Mouse (Mus musculus): ENCODE data around the gene Eid2b. TPM values are rescaled to one million over a fixed set of nuclear protein-coding genes. Genes with fewer than 3 reads are reported as not detected.
"Not testable (repeated sequence)": the region's sequence is repeated elsewhere in the genome, so short reads cannot be mapped to it uniquely, and the experiment has no call there.

The Eid2b gene
- total RNA-seq (2014; rRNA removed): 44.0 and 45.1 TPM in 2 replicates
- 49.0 and 53.6 TPM in 2 replicates for polyA plus RNA-seq (2015; fragmentation: Nextera tagmentation; extraction: Ambion mirVana)

DNA sequence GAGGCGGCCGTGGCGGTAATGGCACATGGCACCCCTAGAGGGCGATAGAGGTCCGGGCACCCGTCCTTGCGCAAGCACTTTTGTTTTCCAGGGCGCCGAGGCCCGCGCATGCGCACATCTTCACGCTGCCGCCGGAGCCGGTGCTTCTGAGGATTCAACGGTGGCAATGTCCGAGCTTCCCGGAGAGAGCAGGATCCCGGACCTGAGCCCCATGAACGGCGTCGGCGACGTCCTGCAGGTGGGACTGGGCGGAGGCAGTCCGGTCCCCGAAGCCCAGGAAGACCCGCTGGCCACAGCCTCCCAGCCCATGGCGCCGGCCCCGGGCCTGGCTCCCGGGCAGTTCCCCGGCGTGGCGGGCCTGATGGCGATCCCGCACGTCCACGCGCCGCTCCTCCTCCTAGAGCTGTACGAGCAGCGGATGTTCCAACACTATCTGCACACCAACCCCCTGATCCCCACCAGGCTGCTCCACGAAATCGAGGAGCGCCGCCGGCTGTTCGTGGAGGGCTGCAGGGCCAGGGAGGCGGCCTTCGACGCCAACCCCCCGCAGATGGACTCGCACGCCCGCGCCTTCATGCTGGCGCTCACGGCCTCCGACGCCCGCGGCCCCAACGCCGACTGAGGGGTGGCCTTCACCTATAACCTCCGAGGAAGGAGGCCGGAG is at the start of gene Eid2b:
Eid2b (plus strand) TSS at position 125 of the 664 bp plus-strand sequence.
- peak; percentile 97 for DNase-seq
- TF ChIP-seq CTCF (IDR thresholded peaks at IDR 0.05; ENCODE audit: low read depth): peak; percentile 91

DNA sequence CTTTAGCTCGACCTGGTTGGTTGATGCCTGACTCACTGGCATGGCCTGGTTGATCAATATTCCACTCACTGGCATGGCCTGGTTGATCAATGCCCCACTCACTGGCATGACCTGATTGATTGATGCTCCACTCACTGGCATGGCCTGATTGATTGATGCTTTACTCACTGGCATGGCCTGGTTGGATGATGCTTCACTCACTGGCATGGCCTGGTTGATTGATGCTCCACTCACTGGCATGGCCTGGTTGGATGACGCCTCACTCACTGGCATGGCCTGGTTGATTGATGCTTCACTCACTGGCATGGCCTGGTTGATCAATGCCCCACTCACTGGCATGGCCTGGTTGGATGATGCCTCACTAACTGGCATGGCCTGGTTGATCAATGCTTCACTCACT is 33.6 kb upstream of the Eid2b start:
- DNase-seq; H3K27ac ChIP-seq (ENCODE audit: low read depth, low read length); H3K4me2 ChIP-seq (ENCODE audit: low read depth); H3K4me3 ChIP-seq (ENCODE audit: low read depth, low read length); ATAC-seq; H3K9ac ChIP-seq; H3K27me3 ChIP-seq (ENCODE audit: insufficient read depth, low read length); H3K9me3 ChIP-seq (ENCODE audit: low read length); H3K36me3 ChIP-seq (ENCODE audit: insufficient read depth); H3K4me1 ChIP-seq (ENCODE audit: insufficient read depth): not testable (repeated sequence)
- 68% methylated on average over 2 of the region's 2 CpGs for WGBS

More for the DNA sequence above, at the start of gene Eid2b:
- H3K4me3 ChIP-seq (ENCODE audit: low read depth, low read length): peak within 1 kb of the TSS; percentile 76
- 6% methylated on average over 68 of the region's 68 CpGs for WGBS
- no peaks in the 10 kb centered on the region for H3K27me3 ChIP-seq (ENCODE audit: insufficient read depth, low read length)
- peaks cover 9% of the 10 kb centered on the region for H3K36me3 ChIP-seq (ENCODE audit: insufficient read depth)
- ATAC-seq: peak; percentile 65
- peak within 1 kb of the TSS; percentile 89 for H3K9ac ChIP-seq
- H3K9me3 ChIP-seq (ENCODE audit: low read length): no peaks in the 10 kb centered on the region
- H3K4me1 ChIP-seq (ENCODE audit: insufficient read depth): peaks cover 12% of the 10 kb centered on the region
- H3K4me2 ChIP-seq (ENCODE audit: low read depth): peak within 1 kb of the TSS; percentile 70
- H3K27ac ChIP-seq (ENCODE audit: low read depth, low read length): peak within 1 kb of the TSS; percentile 79

DNA sequence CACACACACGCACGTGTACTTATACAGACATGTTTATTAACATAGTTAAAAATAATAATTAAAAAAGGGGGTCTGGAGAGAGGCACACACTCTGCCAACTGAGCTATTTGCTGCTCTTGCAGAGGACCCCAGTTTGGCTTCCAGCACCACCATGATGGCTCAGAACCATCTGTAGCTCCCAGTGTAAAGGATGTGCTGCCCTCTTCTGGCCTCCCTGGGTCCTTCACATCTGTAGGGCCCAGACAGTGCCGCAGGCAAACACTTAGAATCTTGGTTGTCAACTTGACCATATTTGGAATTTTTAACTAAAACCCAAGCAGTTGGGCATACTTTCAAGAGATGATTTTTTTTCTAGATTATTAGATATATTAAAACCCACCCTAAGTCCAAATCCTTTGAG is 28.6 kb upstream of the Eid2b start:
- Histone ChIP-seq H3K4me1 (ENCODE audit: insufficient read depth) (no peaks in the 10 kb centered on the region), H3K4me3 (ENCODE audit: low read depth, low read length) (no peak overlapping the region), H3K27me3 (ENCODE audit: insufficient read depth, low read length) (no peaks in the 10 kb centered on the region), H3K36me3 (ENCODE audit: insufficient read depth) (no peaks in the 10 kb centered on the region), H3K27ac (ENCODE audit: low read depth, low read length) (no peak overlapping the region), H3K4me2 (ENCODE audit: low read depth) (no peak overlapping the region), H3K9me3 (ENCODE audit: low read length) (no peaks in the 10 kb centered on the region), H3K9ac (no peak overlapping the region)
- no peak for DNase-seq
- ATAC-seq: no peak
- WGBS: 85% methylated on average over 3 of the region's 3 CpGs
- TF ChIP-seq CTCF (IDR thresholded peaks at IDR 0.05; ENCODE audit: low read depth): no peak

DNA sequence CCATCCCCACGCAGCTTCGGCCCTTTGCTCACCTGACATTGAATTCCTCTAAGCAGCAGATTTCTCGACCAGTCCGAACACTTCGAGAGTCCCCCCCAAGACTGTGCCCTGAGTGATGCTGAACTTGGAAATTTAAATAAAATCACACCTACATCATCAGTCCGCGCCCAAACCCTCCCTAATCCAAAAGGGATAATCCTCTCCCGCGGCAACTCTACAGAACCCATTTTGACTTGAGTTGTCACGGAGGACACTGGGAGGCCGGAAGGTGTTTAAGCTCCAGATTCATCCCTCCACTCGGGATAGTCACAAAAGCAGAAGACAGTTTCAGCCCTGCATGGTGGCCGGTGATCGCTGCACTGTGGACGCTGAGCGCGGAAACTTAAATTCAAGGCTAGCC is 25.6 kb upstream of the Eid2b start:
- no peak for TF ChIP-seq CTCF (IDR thresholded peaks at IDR 0.05; ENCODE audit: low read depth)
- 90% methylated on average over 17 of the region's 17 CpGs for WGBS

DNA sequence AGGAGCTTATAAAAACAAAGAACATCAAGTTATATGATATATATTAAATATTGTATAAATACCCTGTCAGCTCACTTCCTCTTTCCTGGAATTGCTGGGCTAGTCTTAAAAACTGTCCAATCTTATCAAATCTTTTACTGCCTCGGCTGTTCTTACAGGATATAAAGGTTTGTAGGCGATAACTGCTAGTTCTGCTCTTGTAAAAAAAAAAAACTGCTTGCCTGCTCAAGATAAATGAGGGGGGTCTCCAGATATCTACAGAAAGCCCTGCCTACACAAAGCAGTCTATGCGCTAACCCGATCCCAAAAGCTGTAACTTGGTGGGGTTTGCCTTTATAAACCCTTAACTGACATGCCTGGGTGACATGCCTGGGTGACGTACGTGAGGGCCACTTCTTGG is 22.9 kb upstream of the Eid2b start:
- no peaks in the 10 kb centered on the region for H3K27me3 ChIP-seq (ENCODE audit: insufficient read depth, low read length)
- H3K9ac ChIP-seq: no peak overlapping the region
- H3K27ac ChIP-seq (ENCODE audit: low read depth, low read length): no peak overlapping the region
- no peak overlapping the region for H3K4me3 ChIP-seq (ENCODE audit: low read depth, low read length)
- no peak for TF ChIP-seq CTCF (IDR thresholded peaks at IDR 0.05; ENCODE audit: low read depth)
- no peak overlapping the region for H3K4me2 ChIP-seq (ENCODE audit: low read depth)
- H3K4me1 ChIP-seq (ENCODE audit: insufficient read depth): no peaks in the 10 kb centered on the region
- H3K9me3 ChIP-seq (ENCODE audit: low read length): no peaks in the 10 kb centered on the region
- H3K36me3 ChIP-seq (ENCODE audit: insufficient read depth): no peaks in the 10 kb centered on the region
- ATAC-seq (no peak), DNase-seq (no peak)
- 91% methylated on average over 6 of the region's 6 CpGs for WGBS

More for the DNA sequence above, 25.6 kb upstream of the Eid2b start:
- no peaks in the 10 kb centered on the region for H3K27me3 ChIP-seq (ENCODE audit: insufficient read depth, low read length)
- H3K36me3 ChIP-seq (ENCODE audit: insufficient read depth): no peaks in the 10 kb centered on the region
- no peak for ATAC-seq
- H3K4me1 ChIP-seq (ENCODE audit: insufficient read depth): no peaks in the 10 kb centered on the region
- H3K9ac ChIP-seq: no peak overlapping the region
- no peak overlapping the region for H3K4me3 ChIP-seq (ENCODE audit: low read depth, low read length)
- H3K27ac ChIP-seq (ENCODE audit: low read depth, low read length): no peak overlapping the region
- H3K4me2 ChIP-seq (ENCODE audit: low read depth): no peak overlapping the region
- no peak for DNase-seq
- H3K9me3 ChIP-seq (ENCODE audit: low read length): no peaks in the 10 kb centered on the region

DNA sequence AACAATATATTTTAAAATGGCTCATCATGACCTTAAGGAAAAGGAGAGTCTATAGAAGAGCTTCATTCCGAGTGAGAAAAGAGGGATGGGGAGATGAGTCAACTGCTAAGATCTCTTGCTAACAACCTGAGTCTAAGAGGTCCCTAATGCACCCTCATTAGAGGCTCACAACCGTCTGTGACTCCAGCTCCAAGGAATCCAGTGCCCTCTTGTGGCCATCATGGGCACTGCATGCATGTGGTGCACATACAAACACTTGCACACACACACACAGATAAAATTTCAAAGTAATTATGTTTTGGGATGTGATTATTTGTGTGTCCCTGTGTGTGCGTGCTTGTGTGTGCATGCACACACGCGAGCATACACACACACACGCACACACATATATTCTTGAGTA is 22.1 kb upstream of the Eid2b start:
- H3K9me3 ChIP-seq (ENCODE audit: low read length): no peaks in the 10 kb centered on the region
- 87% methylated on average over 6 of the region's 6 CpGs for WGBS
- no peak overlapping the region for H3K9ac ChIP-seq
- no peak overlapping the region for H3K4me2 ChIP-seq (ENCODE audit: low read depth)
- no peak overlapping the region for H3K4me3 ChIP-seq (ENCODE audit: low read depth, low read length)
- no peak for ATAC-seq
- H3K27ac ChIP-seq (ENCODE audit: low read depth, low read length): no peak overlapping the region
- H3K36me3 ChIP-seq (ENCODE audit: insufficient read depth): no peaks in the 10 kb centered on the region
- no peak for DNase-seq
- TF ChIP-seq CTCF (IDR thresholded peaks at IDR 0.05; ENCODE audit: low read depth): peak; percentile 43
- no peaks in the 10 kb centered on the region for H3K27me3 ChIP-seq (ENCODE audit: insufficient read depth, low read length)
- H3K4me1 ChIP-seq (ENCODE audit: insufficient read depth): no peaks in the 10 kb centered on the region

DNA sequence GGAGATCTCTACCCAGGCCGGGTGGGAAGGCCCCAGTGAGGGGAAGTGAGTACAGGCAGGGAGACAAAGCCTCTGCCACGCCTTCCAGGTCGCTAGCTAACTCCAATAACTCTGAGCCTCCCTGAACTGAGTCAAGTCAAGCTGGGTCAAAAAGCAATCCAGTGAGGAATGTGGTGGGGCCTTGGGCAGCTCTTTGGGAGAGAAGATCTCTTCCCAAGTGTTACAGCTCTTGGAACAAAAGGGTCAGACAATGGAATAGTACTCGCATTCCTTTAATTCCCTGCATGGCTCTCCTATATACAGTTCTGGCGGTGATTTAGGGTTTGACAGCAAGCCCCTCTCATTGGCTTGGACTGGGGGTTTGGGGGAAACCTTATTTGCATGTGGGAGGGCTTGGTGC is 14.7 kb upstream of the Eid2b start:
- no peaks in the 10 kb centered on the region for H3K36me3 ChIP-seq (ENCODE audit: insufficient read depth)
- H3K4me2 ChIP-seq (ENCODE audit: low read depth): no peak overlapping the region
- 48% methylated on average over 5 of the region's 5 CpGs for WGBS
- H3K4me3 ChIP-seq (ENCODE audit: low read depth, low read length): no peak overlapping the region
- no peak for DNase-seq
- H3K9ac ChIP-seq: no peak overlapping the region
- H3K4me1 ChIP-seq (ENCODE audit: insufficient read depth): no peaks in the 10 kb centered on the region
- TF ChIP-seq CTCF (IDR thresholded peaks at IDR 0.05; ENCODE audit: low read depth): no peak
- H3K9me3 ChIP-seq (ENCODE audit: low read length): no peaks in the 10 kb centered on the region
- no peak for ATAC-seq
- no peaks in the 10 kb centered on the region for H3K27me3 ChIP-seq (ENCODE audit: insufficient read depth, low read length)
- H3K27ac ChIP-seq (ENCODE audit: low read depth, low read length): no peak overlapping the region
